Mouse (Mus musculus) hindbrain, embryonic 13.5 days (tissue): ENCODE data around the gene Ldb2. TPM values are rescaled to one million over a fixed set of nuclear protein-coding genes. Genes with fewer than 3 reads are reported as not detected.
A peak's percentile ranks its signal among the peaks of the same experiment; 100 is the strongest.

Experiments
- ATAC-seq: fragments of 200-750 bp; cut with Nextera tagmentation; 2 replicates; pipeline ENCODE4 v1.8.0; 2017; ENCODE audit warnings: moderate TSS enrichment; ENCODE audit not compliant: low FRiP score
- H3K27ac ChIP-seq: fragments of 300-500 bp; sonication (generic); 2 replicates; pipeline ENCODE4 v1.5.1; 2015; ENCODE audit warnings: inconsistent platforms, mild to moderate bottlenecking, moderate library complexity
- H3K27me3 ChIP-seq: fragments of 300-500 bp; sonication (generic); 2 replicates; pipeline ENCODE4 v1.6.1; 2015; ENCODE audit warnings: mild to moderate bottlenecking, inconsistent platforms
- H3K36me3 ChIP-seq: fragments of 300-500 bp; sonication (generic); 2 replicates; pipeline ENCODE4 v1.6.1; 2015; ENCODE audit warnings: mild to moderate bottlenecking, inconsistent platforms
- H3K4me1 ChIP-seq: fragments of 300-500 bp; sonication (generic); replicated peaks from 2 replicates; pipeline ENCODE4 v1.6.1; 2015; ENCODE audit warnings: inconsistent platforms
- H3K4me2 ChIP-seq: fragments of 300-500 bp; sonication (generic); 2 replicates; pipeline ENCODE4 v1.6.1; 2015; ENCODE audit warnings: inconsistent platforms, mild to moderate bottlenecking, moderate library complexity
- H3K4me3 ChIP-seq: fragments of 300-500 bp; sonication (generic); 2 replicates; pipeline ENCODE4 v1.5.1; 2015; ENCODE audit warnings: mild to moderate bottlenecking, inconsistent platforms
- H3K9ac ChIP-seq: fragments of 300-500 bp; sonication (generic); 2 replicates; pipeline ENCODE4 v1.6.1; 2015; ENCODE audit warnings: mild to moderate bottlenecking, inconsistent platforms
- H3K9me3 ChIP-seq: fragments of 300-500 bp; sonication (generic); 2 replicates; pipeline ENCODE4 v1.6.1; 2016; ENCODE audit warnings: inconsistent platforms
- WGBS: fragments of 180-500 bp; shearing (Covaris S2); methylation state at CpG from one replicate; pipeline ENCODE4 v1.1.7; 2015; 5-methylcytosine and 5-hydroxymethylcytosine counted together
- polyA plus RNA-seq: library from polyadenylated mRNA; unstranded; fragments of >200 nt; fragmentation: Nextera tagmentation; extraction: Ambion mirVana; gene quantifications from 2 replicates; pipeline ENCODE4 v1.2.1, GENCODE M21; 2015

The Ldb2 gene
- polyA plus RNA-seq, 1 experiment from 2014 or later, result 23.9 TPM

DNA sequence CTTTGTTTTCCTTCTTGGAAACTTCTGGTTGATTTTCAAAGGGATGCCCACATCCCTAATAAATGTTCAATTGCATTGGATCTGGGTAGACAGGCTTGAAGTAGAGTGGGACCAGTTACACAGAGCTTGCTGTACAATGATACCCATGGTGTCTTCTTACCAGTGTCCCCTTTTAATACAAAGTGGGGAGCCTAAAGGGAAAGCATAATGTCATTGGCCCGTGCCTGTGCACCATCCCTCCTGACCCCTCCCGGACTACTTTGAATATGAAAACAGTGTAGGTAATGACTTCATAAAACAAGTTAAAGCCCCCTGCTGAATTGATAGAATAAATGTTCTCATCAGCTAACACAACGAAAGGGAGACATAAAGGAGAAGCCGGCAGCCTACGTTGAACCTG is 172.0 kb downstream of the Ldb2 start:
- no peak for ATAC-seq
- H3K27ac ChIP-seq, result no peak overlapping the region
- H3K4me2 ChIP-seq, result no peak overlapping the region
- no peaks in the 10 kb centered on the region for H3K36me3 ChIP-seq
- no peaks in the 10 kb centered on the region for H3K9me3 ChIP-seq
- H3K4me1 ChIP-seq, result peaks cover 15% of the 10 kb centered on the region
- H3K27me3 ChIP-seq, result no peaks in the 10 kb centered on the region
- H3K9ac ChIP-seq, result no peak overlapping the region
- 35% methylated on average over 5 of the region's 5 CpGs for WGBS
- no peak overlapping the region for H3K4me3 ChIP-seq

DNA sequence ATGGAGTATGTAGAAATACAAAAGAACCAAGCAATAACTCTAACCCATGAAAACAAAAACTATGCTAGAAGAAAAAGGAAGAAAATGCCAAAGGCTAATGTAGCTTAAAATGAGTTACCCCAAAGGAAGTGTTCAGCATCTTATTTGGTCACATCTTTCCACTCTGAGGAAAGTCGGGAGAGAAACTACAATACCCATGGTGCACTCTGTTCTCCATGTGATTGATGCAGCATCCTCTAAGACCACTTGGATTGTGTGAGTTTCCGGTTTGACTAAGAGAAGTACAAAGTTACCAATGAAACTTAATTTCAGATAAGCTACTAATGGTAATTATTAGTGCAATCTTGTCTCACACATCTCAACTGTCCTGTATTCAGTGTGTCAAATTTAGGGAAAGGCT is 172.6 kb downstream of the Ldb2 start:
- H3K9me3 ChIP-seq, result no peaks in the 10 kb centered on the region
- H3K27me3 ChIP-seq, result no peaks in the 10 kb centered on the region
- 88% methylated on average over 2 of the region's 2 CpGs for WGBS
- no peak overlapping the region for H3K4me3 ChIP-seq
- no peak overlapping the region for H3K27ac ChIP-seq
- no peak for ATAC-seq
- H3K36me3 ChIP-seq, result no peaks in the 10 kb centered on the region
- no peak overlapping the region for H3K4me2 ChIP-seq
- H3K9ac ChIP-seq, result no peak overlapping the region
- H3K4me1 ChIP-seq, result peaks cover 15% of the 10 kb centered on the region

DNA sequence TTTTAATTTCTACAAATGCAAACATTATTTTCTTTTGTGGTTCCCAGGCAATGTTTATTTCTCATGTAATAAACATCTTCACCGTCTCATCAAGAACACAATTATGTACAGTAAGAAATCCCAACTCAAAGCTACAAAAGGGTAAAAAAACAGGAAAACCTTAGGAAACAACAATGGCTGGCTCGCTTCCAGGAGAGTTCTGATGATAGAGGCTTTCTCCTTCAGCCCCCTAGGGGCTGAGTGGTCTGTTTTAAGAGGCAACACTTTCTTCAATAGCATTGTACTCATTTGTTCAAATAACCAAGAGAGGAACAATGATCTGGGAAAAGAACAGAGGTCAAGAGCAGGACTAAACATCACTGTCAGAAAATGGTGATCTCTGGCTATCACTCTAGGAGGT is 173.4 kb downstream of the Ldb2 start:
- no peak overlapping the region for H3K4me3 ChIP-seq
- no peaks in the 10 kb centered on the region for H3K36me3 ChIP-seq
- H3K4me2 ChIP-seq, result no peak overlapping the region
- no peak overlapping the region for H3K27ac ChIP-seq
- no peaks in the 10 kb centered on the region for H3K9me3 ChIP-seq
- no peak for ATAC-seq
- 59% methylated on average over 2 of the region's 2 CpGs for WGBS
- no peaks in the 10 kb centered on the region for H3K27me3 ChIP-seq
- H3K9ac ChIP-seq, result no peak overlapping the region
- peaks cover 15% of the 10 kb centered on the region for H3K4me1 ChIP-seq

DNA sequence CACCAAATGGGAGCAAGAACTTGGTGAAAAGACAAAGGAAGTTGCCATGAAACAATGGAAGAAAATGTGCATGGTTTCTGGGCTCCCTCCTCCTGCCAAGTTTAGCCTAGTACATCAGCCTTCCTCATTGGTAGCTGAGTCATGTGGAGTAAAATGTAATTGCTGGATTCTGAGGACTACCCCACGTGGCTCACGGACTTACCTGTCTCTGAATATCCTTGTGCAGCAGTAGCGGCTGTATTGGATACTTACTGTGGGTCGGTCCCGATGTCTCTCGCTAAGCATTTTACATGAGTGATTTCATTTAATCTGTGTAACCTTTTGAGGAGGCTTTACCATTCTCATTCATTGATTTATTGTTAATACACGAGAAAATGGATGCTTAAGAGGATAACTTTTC is 183.8 kb downstream of the Ldb2 start:
- no peaks in the 10 kb centered on the region for H3K27me3 ChIP-seq
- H3K9ac ChIP-seq, result no peak overlapping the region
- WGBS, result 88% methylated on average over 7 of the region's 7 CpGs
- H3K9me3 ChIP-seq, result no peaks in the 10 kb centered on the region
- no peak overlapping the region for H3K27ac ChIP-seq
- H3K4me2 ChIP-seq, result no peak overlapping the region
- 0 out of 2 replicates have a peak, but pooled peaks cover 3% of the 10 kb centered on the region for H3K4me1 ChIP-seq
- H3K4me3 ChIP-seq, result no peak overlapping the region
- H3K36me3 ChIP-seq, result no peaks in the 10 kb centered on the region
- no peak for ATAC-seq

DNA sequence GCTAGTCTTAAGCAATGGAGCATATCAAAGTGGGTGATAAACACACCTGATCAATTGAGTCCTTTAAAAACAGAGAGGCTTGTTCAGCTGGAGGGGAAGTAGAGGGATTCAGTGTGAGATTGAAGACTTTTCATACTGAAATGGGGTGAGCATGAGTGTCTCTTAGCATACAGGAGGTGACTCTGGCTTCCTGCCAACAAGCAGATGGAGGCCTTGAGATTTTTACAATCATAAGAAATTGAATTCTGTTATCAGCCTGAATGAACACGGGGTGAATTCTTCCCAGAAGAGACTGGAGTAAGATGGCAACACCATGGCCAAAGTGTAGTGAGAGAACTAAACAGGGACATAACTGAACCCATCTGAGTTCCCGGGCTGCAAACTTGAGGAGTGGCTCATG is 190.6 kb downstream of the Ldb2 start:
- no peak for ATAC-seq
- no peaks in the 10 kb centered on the region for H3K27me3 ChIP-seq
- no peak overlapping the region for H3K27ac ChIP-seq
- no peak overlapping the region for H3K4me2 ChIP-seq
- no peak overlapping the region for H3K4me3 ChIP-seq
- H3K36me3 ChIP-seq, result no peaks in the 10 kb centered on the region
- 77% methylated on average over 2 of the region's 2 CpGs for WGBS
- H3K9me3 ChIP-seq, result no peaks in the 10 kb centered on the region
- H3K9ac ChIP-seq, result no peak overlapping the region
- no peaks in the 10 kb centered on the region for H3K4me1 ChIP-seq

DNA sequence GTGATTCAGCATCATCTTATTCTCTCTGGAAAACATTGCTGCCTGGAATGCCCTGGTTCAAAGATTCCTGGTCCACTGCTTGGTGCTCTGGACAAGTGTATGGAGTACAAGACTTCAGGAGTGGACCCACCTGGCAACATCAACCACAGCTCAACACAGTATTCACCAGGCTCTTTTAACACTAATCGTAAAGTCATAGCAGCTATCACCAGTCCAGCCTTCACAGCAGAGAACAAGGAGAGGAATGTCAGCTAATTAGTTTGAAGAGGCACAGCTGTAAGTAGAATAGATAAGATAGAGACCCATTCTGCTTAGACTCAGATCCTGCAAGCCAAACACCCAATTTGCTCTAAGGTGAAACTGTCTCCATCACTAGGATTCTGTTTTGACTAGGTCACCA is 198.1 kb downstream of the Ldb2 start:
- Histone ChIP-seq H3K4me3 (no peak overlapping the region), H3K4me2 (no peak overlapping the region), H3K27ac (no peak overlapping the region), H3K36me3 (no peaks in the 10 kb centered on the region), H3K9ac (no peak overlapping the region), H3K9me3 (no peaks in the 10 kb centered on the region), H3K27me3 (no peaks in the 10 kb centered on the region), H3K4me1 (no peaks in the 10 kb centered on the region)
- ATAC-seq, result no peak
- 88% methylated on average over 1 of the region's 1 CpGs for WGBS

DNA sequence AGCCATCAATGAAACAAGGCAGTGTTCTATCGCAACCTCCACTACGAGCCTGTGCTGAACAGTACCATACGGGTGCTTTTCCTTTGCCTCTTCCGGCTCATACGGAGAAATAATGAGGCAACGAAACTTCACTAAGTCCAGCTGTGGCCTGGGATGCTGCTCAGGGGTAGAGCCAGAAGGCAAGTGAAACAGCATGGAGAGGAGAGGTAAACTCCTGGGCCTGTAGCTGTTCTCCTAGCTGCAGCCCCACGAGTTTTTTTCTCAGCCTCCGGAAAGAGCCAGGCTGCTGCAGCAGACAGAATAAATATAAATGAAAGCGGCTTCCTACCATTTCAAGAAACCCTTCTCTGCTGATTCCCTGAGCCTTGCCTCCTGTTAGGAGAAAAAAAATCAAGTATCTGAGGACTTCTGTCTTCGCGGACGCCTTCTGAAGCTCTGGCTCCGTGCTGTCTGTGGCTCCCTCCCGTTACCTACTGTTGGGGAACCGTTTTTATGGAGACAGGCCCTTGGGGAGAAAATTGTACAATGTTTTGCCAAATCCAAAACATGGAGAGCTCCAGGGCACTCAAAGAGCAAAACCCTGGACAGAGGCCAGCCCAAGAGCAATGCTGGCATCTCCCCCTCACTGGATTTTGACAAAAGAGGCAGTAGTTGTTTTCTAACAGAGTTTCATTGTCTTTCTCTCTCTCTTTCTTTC is 205.8 kb downstream of the Ldb2 start:
- H3K9me3 ChIP-seq, result no peaks in the 10 kb centered on the region
- no peak overlapping the region for H3K9ac ChIP-seq
- H3K27me3 ChIP-seq, result no peaks in the 10 kb centered on the region
- H3K4me3 ChIP-seq, result no peak overlapping the region
- H3K27ac ChIP-seq, result peak overlapping the region; percentile 32; the same call in 1 of the 2 replicates
- 66% methylated on average over 15 of the region's 15 CpGs for WGBS
- ATAC-seq, result 0 out of 2 replicates have a peak, but pooled peaks have one; percentile 21
- H3K4me2 ChIP-seq, result no peak overlapping the region
- H3K4me1 ChIP-seq, result peaks cover 11% of the 10 kb centered on the region
- no peaks in the 10 kb centered on the region for H3K36me3 ChIP-seq

DNA sequence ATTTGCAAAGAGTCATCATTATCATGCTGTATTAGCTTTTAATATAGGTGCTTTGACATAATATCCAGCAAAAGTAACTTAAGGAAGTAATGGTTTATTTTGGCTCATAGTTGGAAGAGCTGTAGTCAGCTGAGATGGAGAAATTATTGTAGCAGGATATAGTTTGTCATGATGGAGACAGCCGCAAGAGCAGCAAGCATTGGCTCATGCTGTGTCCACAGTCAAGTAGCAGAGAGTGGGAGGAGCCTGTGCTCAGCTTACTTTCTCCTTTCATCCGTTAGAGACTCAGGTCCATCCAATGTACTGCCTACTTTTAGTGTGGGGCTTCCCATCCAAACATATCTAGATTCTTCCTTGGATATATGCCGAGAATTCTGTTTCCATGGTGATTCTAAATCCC is 208.7 kb downstream of the Ldb2 start:
- Histone ChIP-seq H3K36me3 (no peaks in the 10 kb centered on the region), H3K4me1 (peaks cover 11% of the 10 kb centered on the region), H3K9me3 (no peaks in the 10 kb centered on the region), H3K4me3 (no peak overlapping the region), H3K4me2 (no peak overlapping the region), H3K27ac (no peak overlapping the region), H3K27me3 (no peaks in the 10 kb centered on the region), H3K9ac (no peak overlapping the region)
- no peak for ATAC-seq
- WGBS, result 84% methylated on average over 3 of the region's 3 CpGs

DNA sequence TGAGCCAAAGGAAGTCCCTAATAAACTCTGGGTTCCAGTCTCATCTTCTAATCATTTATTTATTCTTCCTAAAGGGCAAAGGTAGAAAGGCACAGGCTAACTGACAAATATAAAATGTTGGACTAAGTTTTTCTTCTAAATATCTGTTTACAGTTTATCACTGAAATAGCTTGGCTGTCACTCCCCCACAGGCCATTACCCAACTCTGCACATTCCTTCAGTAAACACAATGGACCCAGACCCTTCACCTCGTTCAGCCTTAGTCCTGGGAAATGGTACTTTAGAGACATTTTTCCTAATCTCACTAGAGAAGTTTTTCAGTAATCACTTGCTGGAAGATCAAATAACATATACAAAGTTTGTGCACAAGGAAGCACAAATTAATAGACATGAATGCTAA is 210.2 kb downstream of the Ldb2 start:
- Histone ChIP-seq H3K4me1 (peaks cover 8% of the 10 kb centered on the region), H3K4me2 (no peak overlapping the region), H3K36me3 (no peaks in the 10 kb centered on the region), H3K9ac (no peak overlapping the region), H3K9me3 (no peaks in the 10 kb centered on the region), H3K27ac (no peak overlapping the region), H3K27me3 (no peaks in the 10 kb centered on the region), H3K4me3 (no peak overlapping the region)
- 35% methylated on average over 1 of the region's 1 CpGs for WGBS
- no peak for ATAC-seq

DNA sequence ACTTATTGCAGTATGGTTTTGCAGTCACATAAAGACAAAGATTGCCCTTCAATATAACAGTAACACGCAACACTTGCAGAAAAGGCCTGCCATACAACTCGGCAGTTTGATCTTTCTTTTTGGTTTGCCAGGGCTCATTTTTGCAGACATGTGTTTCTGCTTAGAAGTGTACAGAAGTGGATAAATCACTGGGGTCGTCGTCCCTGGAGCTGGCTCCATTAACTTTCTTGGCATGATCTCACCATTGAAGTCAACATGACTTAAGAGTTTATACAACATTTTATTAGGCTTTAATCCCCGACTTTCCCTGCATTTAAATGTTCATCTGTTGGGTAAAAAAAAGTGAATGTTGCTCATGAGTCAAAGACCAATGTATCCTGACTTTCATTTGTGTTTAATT is 212.9 kb downstream of the Ldb2 start:
- Histone ChIP-seq H3K4me2 (no peak overlapping the region), H3K36me3 (no peaks in the 10 kb centered on the region), H3K9me3 (no peaks in the 10 kb centered on the region), H3K27me3 (no peaks in the 10 kb centered on the region), H3K4me3 (no peak overlapping the region), H3K9ac (no peak overlapping the region), H3K27ac (no peak overlapping the region), H3K4me1 (no peaks in the 10 kb centered on the region)
- WGBS, result 70% methylated on average over 5 of the region's 5 CpGs
- no peak for ATAC-seq

DNA sequence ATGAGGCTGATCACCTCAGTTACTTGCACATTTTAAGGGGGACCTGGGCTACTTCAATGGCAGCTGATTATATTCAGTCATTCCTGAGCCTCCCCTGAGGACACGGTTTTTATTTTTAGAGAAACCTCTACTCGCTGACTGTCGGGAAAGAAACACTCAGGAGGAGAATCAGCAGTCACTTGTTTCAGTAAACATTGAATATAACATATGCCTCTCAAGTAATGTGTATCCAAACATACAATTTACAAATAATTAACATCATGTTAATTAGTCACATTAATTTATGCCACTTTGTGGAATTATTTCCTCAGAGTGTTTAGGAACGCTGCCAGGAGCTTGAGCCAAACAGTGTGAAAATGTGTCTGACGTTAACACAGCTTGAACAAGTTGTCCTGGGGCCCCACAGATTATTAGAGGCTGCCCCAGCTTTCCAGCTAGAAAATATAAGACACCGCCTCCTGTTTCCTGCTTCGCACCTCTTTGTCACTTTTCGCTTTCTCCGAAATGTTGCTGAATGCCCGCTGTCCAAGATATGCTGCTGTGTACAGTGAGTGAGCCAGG is 219.5 kb downstream of the Ldb2 start:
- Histone ChIP-seq H3K4me1 (peaks cover 12% of the 10 kb centered on the region), H3K36me3 (no peaks in the 10 kb centered on the region), H3K4me3 (no peak overlapping the region), H3K9ac (no peak overlapping the region), H3K27me3 (0 out of 2 replicates have a peak, but pooled peaks cover under 1% of the 10 kb centered on the region), H3K9me3 (no peaks in the 10 kb centered on the region), H3K4me2 (no peak overlapping the region), H3K27ac (no peak overlapping the region)
- 66% methylated on average over 10 of the region's 10 CpGs for WGBS
- no peak; the same call in 1 of the 2 replicates for ATAC-seq

DNA sequence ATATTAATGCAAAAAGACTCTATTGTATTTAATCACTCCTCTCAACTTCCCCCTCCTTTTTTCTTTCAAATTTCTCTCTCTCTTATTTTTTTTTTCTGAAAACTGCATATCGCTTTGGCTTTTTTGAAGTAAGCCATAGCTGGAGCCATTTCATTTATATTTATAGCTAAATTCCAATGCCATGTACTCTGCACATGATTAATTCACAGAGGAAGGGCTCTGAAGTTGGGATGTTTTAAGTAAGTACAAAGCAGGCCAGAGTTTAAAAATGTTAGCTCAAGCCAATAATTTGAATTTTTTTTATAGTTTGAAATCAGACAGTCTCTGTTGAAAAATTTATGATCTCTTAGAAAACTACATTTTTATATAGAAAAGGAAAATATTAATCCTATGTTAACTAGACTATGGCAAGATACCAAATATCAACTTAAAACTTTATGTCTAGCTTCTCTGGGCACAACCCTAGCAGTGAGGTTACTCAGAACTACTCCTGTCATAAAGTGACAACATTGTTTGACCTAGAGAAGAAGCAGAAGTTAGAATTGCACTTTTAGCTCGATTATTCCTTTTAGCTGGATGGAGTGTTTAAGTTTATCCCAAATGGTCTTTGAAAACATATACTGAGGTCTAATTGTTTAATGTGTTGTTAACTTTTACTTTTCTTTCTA is 222.7 kb downstream of the Ldb2 start:
- no peak for ATAC-seq
- H3K4me2 ChIP-seq, result no peak overlapping the region
- no peak overlapping the region for H3K27ac ChIP-seq
- no peak overlapping the region for H3K4me3 ChIP-seq
- H3K9me3 ChIP-seq, result no peaks in the 10 kb centered on the region
- H3K9ac ChIP-seq, result no peak overlapping the region
- H3K4me1 ChIP-seq, result peaks cover 12% of the 10 kb centered on the region
- 84% methylated on average over 2 of the region's 2 CpGs for WGBS
- no peaks in the 10 kb centered on the region for H3K36me3 ChIP-seq
- H3K27me3 ChIP-seq, result 0 out of 2 replicates have a peak, but pooled peaks cover 2% of the 10 kb centered on the region

DNA sequence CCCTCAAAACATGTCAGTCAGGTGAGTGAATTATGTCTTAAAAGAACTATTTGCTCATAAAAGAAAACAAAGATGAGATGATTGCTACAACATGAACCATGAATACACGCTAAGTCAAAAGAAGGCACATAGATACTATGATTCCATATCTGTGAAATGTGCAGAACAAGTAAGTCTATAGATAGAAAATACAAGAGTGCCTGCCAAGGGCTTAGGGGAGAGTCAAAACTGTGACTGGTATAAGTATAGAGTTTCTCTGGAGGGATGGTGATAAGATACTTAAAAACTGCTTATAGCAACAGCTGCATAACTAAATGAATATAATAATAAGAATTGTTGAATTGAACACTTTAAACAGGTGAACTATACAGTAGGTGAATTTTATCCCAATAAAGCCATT is 224.8 kb downstream of the Ldb2 start:
- no peak overlapping the region for H3K27ac ChIP-seq
- no peak overlapping the region for H3K4me3 ChIP-seq
- no peak overlapping the region for H3K9ac ChIP-seq
- H3K36me3 ChIP-seq, result no peaks in the 10 kb centered on the region
- no peak for ATAC-seq
- H3K9me3 ChIP-seq, result no peaks in the 10 kb centered on the region
- H3K4me1 ChIP-seq, result 0 out of 2 replicates have a peak, but pooled peaks cover 2% of the 10 kb centered on the region
- 0 out of 2 replicates have a peak, but pooled peaks cover 2% of the 10 kb centered on the region for H3K27me3 ChIP-seq
- H3K4me2 ChIP-seq, result no peak overlapping the region
- 98% methylated on average over 1 of the region's 1 CpGs for WGBS
